Mouse (Mus musculus) cerebellum, postnatal 25 days (tissue): ENCODE data around the gene 1110032A03Rik.

Experiments
- DNase-seq, 2 experiments: peaks; one replicate each; pipeline ENCODE4 v3.0.0; 2021; ENCODE audit warnings: mixed read lengths in 2 of 2

The 1110032A03Rik gene

DNA sequence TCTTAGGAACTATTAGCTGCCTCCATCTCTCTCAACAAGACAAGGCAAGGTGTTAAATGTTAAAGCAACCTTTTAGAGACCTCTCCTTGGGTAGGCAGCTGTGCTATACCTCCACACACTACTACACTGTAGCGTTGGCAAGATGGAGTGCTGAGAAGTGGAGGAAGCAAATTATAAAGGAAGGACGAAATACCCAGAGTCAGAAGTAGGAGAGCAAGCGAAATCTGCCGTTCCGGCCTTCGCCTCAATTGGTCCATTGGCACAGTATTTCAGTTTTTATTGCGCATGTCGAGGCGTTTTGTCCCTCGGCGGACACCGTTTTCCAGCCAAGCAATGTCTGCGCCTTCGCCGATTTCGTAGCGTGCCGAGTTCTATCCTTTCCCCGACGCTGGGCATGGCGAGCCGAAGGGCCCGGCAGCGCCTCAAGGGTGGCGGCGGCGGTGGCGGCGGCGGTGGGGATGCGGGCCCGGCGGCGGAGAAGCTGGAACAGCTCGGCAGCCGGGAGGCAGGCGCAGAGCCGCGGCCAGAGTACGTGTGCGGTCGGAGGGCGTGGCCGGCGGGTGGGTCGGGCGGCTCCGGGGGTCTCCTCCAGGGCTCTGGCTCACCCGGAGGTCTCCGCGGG lies at the start of gene 1110032A03Rik, which contains the start of gene Alg9:
TSS of gene 1110032A03Rik (minus strand) at position 530 of the 622 bp plus-strand sequence.
TSS of gene Alg9 (plus strand) at position 29 of the 622 bp plus-strand sequence.
- DNase-seq = peak; percentile 96 to 97

GRCm38 (mm10) chr9:50823779-50824453 lies 48.6 kb upstream of the 1110032A03Rik start:
- no peak for DNase-seq

- DNase-seq = no peak
Observed at GRCm38 (mm10) chr9:50822216-50822615, 46.9 kb upstream of the 1110032A03Rik start.

GRCm38 (mm10) chr9:50821651-50822050 lies 46.3 kb upstream of the 1110032A03Rik start:
- no peak for DNase-seq

DNA sequence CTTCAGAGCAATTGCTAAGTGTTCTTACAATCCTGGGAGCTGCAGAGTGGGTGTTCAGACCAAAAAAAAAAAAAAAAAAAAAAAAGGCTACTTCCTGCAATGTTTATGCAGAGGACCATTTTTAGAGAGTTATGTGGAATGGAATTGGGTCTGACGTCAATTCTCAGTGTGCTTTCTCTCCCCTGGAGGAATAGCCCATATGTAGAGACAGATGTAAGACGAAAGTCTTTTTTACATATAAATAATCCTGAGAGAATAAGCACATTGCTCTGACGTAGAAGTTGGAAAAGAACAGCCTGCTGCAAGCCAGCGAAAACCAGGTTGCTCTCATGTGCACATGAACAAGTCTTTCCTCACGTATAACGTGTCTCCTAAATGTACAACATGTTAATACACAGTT lies 44.4 kb upstream of the 1110032A03Rik start:
- no peak for DNase-seq

GRCm38 (mm10) chr9:50818050-50818449 lies 42.7 kb upstream of the 1110032A03Rik start:
- DNase-seq = no peak

- DNase-seq = no peak
Observed at GRCm38 (mm10) chr9:50816512-50816911, 41.2 kb upstream of the 1110032A03Rik start.

GRCm38 (mm10) chr9:50815666-50816065 lies 40.3 kb upstream of the 1110032A03Rik start:
- DNase-seq = no peak

DNA sequence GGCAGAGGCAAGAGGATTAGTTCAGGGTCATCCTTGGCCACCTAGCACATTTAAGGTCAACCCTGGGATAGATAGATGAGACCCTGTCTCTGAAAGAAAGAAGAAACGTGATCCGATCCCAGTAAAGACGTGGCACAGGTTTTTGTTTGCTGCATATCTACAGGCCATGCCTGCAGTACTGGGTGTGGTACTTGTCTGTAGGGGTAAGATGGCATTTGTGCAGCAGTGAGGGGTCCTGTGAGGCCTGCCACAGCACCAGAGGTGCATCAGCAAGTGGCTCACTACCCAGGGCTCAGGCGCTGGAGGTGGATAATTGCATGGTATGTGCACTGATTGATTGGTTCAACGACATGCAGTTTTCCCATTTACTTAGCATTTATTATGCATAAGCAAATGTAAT lies 38.5 kb upstream of the 1110032A03Rik start:
- no peak for DNase-seq

GRCm38 (mm10) chr9:50811746-50812145 lies 36.4 kb upstream of the 1110032A03Rik start:
- no peak for DNase-seq

GRCm38 (mm10) chr9:50811187-50811586 lies 35.9 kb upstream of the 1110032A03Rik start:
- no peak for DNase-seq

DNA sequence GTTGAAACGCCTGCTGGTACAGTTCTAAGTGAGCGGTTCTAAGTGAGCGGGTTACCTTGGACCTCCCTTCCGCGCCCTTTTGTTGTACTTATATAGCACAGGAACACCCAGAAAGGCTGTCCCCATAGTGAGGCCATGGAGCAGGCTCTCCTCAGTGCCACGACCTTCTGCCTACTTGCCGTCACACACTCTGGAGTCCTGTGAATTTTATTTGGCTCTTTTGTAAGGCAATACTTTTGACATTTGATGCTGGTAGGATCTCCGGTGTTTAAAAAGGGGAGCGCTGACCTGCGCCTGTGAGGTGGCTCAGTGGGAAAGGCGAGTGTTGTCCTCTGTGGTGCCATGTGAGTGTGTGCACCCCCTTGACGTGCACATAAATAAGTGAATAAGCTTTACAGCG lies 33.8 kb upstream of the 1110032A03Rik start:
- DNase-seq = no peak

GRCm38 (mm10) chr9:50808471-50808870 lies 33.2 kb upstream of the 1110032A03Rik start:
- no peak for DNase-seq

DNA sequence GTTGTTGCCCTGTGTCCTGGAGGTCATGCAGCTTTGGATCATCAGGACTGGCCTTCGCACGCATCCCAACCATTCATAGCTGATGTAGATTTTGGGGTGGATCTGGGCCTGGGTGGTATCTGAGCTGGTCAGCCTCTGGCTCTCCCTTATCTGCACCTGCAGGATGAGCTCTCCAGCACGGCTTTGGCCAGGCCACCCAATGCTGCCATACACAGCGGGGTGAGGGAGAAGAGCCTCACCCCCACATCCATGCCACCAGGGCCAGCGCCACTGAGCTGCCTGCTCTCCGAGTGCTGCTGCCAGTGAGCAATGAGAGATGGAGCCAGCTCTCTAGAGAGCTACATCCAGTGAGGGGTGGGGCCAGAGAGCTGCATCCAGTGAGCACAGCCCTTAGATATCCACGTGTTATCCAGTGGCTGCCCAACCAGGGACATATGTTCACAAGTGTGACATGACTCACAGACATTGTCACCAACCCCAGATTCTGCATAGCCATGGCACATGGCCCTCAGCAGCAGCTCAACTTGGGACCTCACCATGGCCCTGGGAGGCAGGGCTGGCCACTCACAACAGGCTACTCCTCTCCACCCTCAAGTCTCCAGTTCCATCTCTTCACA lies 27.8 kb upstream of the 1110032A03Rik start:
- DNase-seq = no peak

GRCm38 (mm10) chr9:50800985-50801384 lies 25.7 kb upstream of the 1110032A03Rik start:
- peak in 1 of 2 experiments; percentile 59 for DNase-seq

DNA sequence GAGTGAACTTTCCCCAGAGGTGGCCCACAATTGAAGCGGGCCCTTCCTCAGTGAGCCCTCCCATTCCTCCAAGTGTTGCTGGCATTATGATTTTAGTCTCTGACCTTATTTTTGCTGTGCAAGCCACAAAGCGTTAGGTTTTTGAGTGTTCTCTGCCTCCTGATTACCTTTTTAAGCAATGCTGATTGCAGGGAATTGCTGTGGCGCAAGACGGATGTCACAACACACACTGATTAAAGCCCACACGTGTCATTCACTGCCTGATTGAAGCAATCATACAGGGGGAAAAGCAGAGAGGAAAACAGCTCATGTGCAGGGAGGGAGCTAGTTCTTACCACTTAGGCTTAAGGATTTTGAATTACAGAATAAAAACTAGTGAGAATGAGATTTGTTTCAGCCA lies 23.0 kb upstream of the 1110032A03Rik start:
- DNase-seq = no peak

- DNase-seq = no peak
Observed at GRCm38 (mm10) chr9:50797641-50798040, 22.3 kb upstream of the 1110032A03Rik start.

GRCm38 (mm10) chr9:50796776-50797175 lies 21.5 kb upstream of the 1110032A03Rik start:
- no peak for DNase-seq

GRCm38 (mm10) chr9:50795266-50795665 lies 19.9 kb upstream of the 1110032A03Rik start:
- DNase-seq = no peak

DNA sequence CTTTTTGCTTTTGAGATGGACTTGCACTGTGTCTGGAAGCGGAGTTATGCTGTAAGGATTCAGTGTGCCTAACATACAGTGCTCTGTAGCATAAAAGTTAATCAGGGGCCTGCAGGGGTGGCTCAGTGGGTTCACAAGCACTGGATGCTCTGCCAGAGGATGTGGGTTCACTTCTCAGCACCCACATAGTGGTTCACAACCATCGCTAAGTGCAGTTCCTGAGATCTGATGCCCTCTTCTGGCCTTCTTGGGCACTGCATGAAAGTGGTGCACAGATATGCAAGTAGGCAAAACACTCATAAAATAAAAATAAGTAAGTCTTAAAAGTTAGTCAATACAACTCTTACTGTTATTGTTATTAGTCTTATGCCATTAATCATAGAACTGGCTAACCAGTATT lies 6.8 kb upstream of the 1110032A03Rik start:
- peak in 1 of 2 experiments; percentile 52 for DNase-seq

DNA sequence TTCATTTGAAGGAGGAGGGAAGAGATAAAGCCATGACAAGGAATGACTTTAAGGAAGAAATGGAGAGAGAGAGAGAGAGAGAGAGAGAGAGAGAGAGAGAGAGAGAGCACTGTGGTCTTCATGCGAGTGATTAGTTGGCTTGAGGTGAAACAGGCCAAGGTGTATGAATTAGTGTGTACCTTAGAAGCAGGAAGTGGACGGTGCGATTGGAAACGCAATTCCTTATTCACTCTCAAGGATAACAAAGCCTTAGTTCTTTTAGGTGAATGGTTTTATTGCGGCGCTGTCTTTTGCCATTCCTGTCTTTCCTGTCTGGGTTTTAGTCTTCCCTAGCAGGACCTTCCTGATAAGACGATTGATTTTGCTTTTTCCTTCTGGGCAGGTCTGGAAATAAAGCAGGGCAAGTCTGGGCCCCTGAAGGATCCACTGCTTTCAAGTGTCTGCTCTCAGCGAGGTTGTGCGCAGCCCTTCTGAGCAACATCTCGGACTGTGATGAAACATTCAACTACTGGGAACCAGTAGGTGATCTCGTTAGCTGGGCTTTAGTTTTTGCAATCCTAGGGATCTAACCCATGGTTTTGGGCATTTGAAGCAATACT lies 941 bp upstream of the 1110032A03Rik start:
- no peak for DNase-seq

- DNase-seq = no peak
Observed at GRCm38 (mm10) chr9:50775662-50776126, 374 bp upstream of the 1110032A03Rik start.

- DNase-seq = no peak
Observed at GRCm38 (mm10) chr9:50774026-50774462, 1.3 kb downstream of the 1110032A03Rik start.
